Mouse (Mus musculus) testis, adult 2 months (tissue): ENCODE data around the gene Cog1. TPM values are rescaled to one million over a fixed set of nuclear protein-coding genes. Genes with fewer than 3 reads are reported as not detected.
A peak's percentile ranks its signal among the peaks of the same experiment; 100 is the strongest.

Source experiments
- H3K27ac ChIP-seq: fragments of 200-500 bp; 2 replicates; pipeline ENCODE4 v1.5.1; 2012; ENCODE audit warnings: low read depth, low read length; ENCODE audit not compliant: control insufficient read depth, insufficient read depth
- H3K27me3 ChIP-seq: fragments of 200-500 bp; 2 replicates; pipeline ENCODE4 v1.6.1; 2012; ENCODE audit warnings: mild to moderate bottlenecking, low read length, moderate library complexity; ENCODE audit not compliant: control insufficient read depth, insufficient read depth
- H3K36me3 ChIP-seq: fragments of 200-500 bp; 2 replicates; pipeline ENCODE4 v1.6.1; 2012; ENCODE audit warnings: mild to moderate bottlenecking, low read length; ENCODE audit not compliant: control insufficient read depth, insufficient read depth
- H3K4me1 ChIP-seq: fragments of 200-500 bp; 2 replicates; pipeline ENCODE4 v1.6.1; 2012; ENCODE audit warnings: low read length; ENCODE audit not compliant: control insufficient read depth, insufficient read depth
- H3K4me3 ChIP-seq: fragments of 200-500 bp; 2 replicates; pipeline ENCODE4 v1.5.1; 2012; ENCODE audit warnings: low read depth, mild to moderate bottlenecking, low read length, moderate library complexity, mixed read lengths; ENCODE audit not compliant: control insufficient read depth
- CTCF ChIP-seq: fragments of 200-500 bp; IDR thresholded peaks from 2 replicates; pipeline ENCODE4 v1.5.1; 2012; ENCODE audit warnings: low read depth, mild to moderate bottlenecking, inconsistent platforms, low read length, moderate library complexity; ENCODE audit not compliant: control insufficient read depth, insufficient read depth, insufficient replicate concordance
- POLR2A ChIP-seq: fragments of 200-500 bp; IDR thresholded peaks from 2 replicates; pipeline ENCODE4 v1.6.1; 2012; ENCODE audit warnings: low read depth, mild to moderate bottlenecking, inconsistent platforms, low read length, moderate library complexity; ENCODE audit not compliant: control insufficient read depth
- polyA plus RNA-seq: library from polyadenylated mRNA; depleted of rRNA; stranded (reverse); fragments of >200 nt; gene quantifications from 2 replicates; pipeline ENCODE4 v1.2.3, GENCODE M21; 2012

Gene Cog1
- polyA plus RNA-seq, 1 experiment, result 50.2 TPM

DNA sequence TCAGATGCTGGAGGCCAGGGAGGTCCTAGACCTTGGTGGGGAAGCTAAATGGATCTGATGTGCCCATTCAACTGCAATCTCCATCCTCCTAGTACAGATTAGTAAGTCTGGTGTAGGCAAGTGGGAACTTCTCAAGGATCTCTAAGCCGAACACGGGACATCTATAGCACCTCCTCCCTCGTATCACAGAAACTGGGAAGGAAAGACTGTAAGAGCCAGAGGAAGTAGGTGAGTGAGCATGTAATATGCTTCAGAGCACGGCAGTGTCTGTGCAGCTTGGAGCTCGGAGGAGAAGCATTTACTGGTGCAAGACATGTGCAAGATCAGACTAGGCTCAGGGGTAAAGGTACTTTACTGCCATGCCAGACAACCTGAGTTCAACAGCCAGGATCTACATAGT lies 19.9 kb downstream of the Cog1 start:
- H3K4me3 ChIP-seq, result no peak overlapping the region
- TF ChIP-seq CTCF (no peak), POLR2A (no peak)
- H3K36me3 ChIP-seq, result peaks cover 4% of the 10 kb centered on the region
- H3K4me1 ChIP-seq, result peaks cover 3% of the 10 kb centered on the region
- H3K27ac ChIP-seq, result no peak overlapping the region
- no peaks in the 10 kb centered on the region for H3K27me3 ChIP-seq

DNA sequence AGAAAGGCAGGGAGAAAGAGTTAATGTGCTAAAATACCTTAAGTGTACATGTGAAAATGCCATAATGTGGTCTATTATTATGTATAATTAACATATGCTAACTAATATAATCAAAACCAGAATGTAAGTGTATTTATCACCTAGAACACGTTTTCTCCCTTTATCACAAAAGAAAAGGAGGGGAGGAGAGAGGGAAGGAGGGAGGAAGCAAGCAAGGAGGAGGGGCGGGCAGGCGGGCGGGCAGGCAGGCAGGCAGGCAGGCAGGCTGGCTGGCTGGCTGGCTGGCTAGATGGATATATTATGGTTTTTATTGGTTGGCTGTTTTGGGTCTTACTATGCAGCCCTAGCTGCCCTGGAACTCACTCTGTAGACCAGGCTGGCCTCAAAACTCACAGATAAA lies 20.7 kb downstream of the Cog1 start:
- H3K4me3 ChIP-seq, result no peak overlapping the region
- no peak for TF ChIP-seq POLR2A
- no peak overlapping the region for H3K27ac ChIP-seq
- H3K27me3 ChIP-seq, result no peaks in the 10 kb centered on the region
- H3K4me1 ChIP-seq, result peaks cover 3% of the 10 kb centered on the region
- H3K36me3 ChIP-seq, result peaks cover 5% of the 10 kb centered on the region

DNA sequence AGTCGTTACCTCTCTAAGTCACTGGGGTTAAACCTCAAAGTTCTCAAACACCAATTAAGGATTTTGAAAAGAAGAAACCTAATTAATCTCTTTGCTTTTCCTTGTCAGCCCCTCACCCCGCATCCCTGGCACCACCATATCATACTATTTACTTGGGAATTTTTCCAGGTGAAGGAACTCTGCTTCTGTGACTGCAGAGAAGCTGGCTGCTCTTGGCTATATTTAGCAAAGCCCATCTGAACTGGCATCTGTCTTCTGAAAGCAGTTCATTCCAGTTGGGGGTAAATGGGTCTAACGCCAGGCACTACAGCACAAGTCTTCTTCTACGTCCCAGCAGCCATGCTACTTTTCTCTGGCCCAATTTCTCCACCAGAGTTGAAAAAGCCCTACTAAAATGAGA lies 24.6 kb downstream of the Cog1 start:
- H3K4me3 ChIP-seq, result no peak overlapping the region
- H3K27me3 ChIP-seq, result no peaks in the 10 kb centered on the region
- TF ChIP-seq CTCF, result no peak
- TF ChIP-seq POLR2A, result no peak
- H3K4me1 ChIP-seq, result peaks cover 2% of the 10 kb centered on the region; the same call in 1 of the 2 replicates
- no peak overlapping the region for H3K27ac ChIP-seq
- H3K36me3 ChIP-seq, result peaks cover 5% of the 10 kb centered on the region

GRCm38 (mm10) chr11:113674595-113674994 lies 25.6 kb downstream of the Cog1 start:
- no peak for TF ChIP-seq CTCF
- TF ChIP-seq POLR2A, result no peak
- H3K36me3 ChIP-seq, result peaks cover 5% of the 10 kb centered on the region

GRCm38 (mm10) chr11:113676847-113677246 lies 27.9 kb downstream of the Cog1 start:
- no peak for TF ChIP-seq POLR2A
- TF ChIP-seq CTCF, result no peak
- H3K27me3 ChIP-seq, result no peaks in the 10 kb centered on the region
- no peak overlapping the region for H3K27ac ChIP-seq
- peaks cover 2% of the 10 kb centered on the region; the same call in 1 of the 2 replicates for H3K4me1 ChIP-seq
- H3K4me3 ChIP-seq, result no peak overlapping the region
- peaks cover 5% of the 10 kb centered on the region for H3K36me3 ChIP-seq

More at GRCm38 (mm10) chr11:113674595-113674994, 25.6 kb downstream of the Cog1 start:
- peaks cover 2% of the 10 kb centered on the region; the same call in 1 of the 2 replicates for H3K4me1 ChIP-seq
- H3K27ac ChIP-seq, result no peak overlapping the region
- H3K27me3 ChIP-seq, result no peaks in the 10 kb centered on the region
- H3K4me3 ChIP-seq, result no peak overlapping the region

- peaks cover 5% of the 10 kb centered on the region for H3K36me3 ChIP-seq
Measured at GRCm38 (mm10) chr11:113677378-113677777, 28.4 kb downstream of the Cog1 start.

GRCm38 (mm10) chr11:113678373-113678772 lies 29.4 kb downstream of the Cog1 start:
- Histone ChIP-seq H3K27me3 (no peaks in the 10 kb centered on the region), H3K27ac (peak overlapping the region; percentile 17; the same call in 1 of the 2 replicates), H3K36me3 (peaks cover 5% of the 10 kb centered on the region), H3K4me1 (peaks cover 4% of the 10 kb centered on the region), H3K4me3 (0 out of 2 replicates have a peak overlapping the region, but pooled peaks have one; percentile 4)
- TF ChIP-seq CTCF, result no peak
- no peak for TF ChIP-seq POLR2A

More at GRCm38 (mm10) chr11:113677378-113677777, 28.4 kb downstream of the Cog1 start:
- H3K27me3 ChIP-seq, result no peaks in the 10 kb centered on the region
- H3K4me3 ChIP-seq, result no peak overlapping the region
- no peak for TF ChIP-seq CTCF
- no peak for TF ChIP-seq POLR2A
- peaks cover 2% of the 10 kb centered on the region; the same call in 1 of the 2 replicates for H3K4me1 ChIP-seq
- no peak overlapping the region for H3K27ac ChIP-seq

GRCm38 (mm10) chr11:113680954-113681353 lies 32.0 kb downstream of the Cog1 start:
- Histone ChIP-seq H3K27me3 (no peaks in the 10 kb centered on the region), H3K36me3 (peaks cover 4% of the 10 kb centered on the region), H3K4me1 (peaks cover 8% of the 10 kb centered on the region), H3K27ac (no peak overlapping the region), H3K4me3 (peak overlapping the region; percentile 5)
- TF ChIP-seq CTCF (no peak), POLR2A (no peak)
